Mouse (Mus musculus) frontal cortex, adult (tissue): ENCODE results near the gene Fignl2.

Source experiments
- ATAC-seq: cut with Nextera tagmentation; 2 replicates; pipeline ENCODE4 v1.9.2; 2017; ENCODE audit warnings: mild to moderate bottlenecking, moderate library complexity, mixed read lengths; ENCODE audit not compliant: low TSS enrichment

The Fignl2 gene

DNA sequence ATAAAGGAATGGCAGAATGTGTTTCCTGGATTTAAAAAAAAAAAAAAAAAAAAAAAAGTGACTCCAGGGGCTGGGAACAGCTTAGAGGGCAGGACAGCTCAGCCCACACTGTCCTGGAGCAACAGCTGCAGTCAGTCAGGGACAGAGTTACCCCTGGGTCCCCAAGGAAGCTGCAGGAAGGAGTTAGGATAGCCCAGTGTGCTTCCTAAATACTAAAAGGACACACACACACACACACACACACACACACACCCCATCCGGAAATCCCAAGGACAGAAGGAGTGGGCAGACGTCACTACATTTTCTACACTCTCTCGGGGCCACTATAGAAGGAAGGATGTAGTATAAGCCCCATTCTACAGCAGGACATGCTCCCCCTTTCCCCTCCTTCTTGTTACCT is 10.3 kb downstream of the Fignl2 start:
- no peak for ATAC-seq

DNA sequence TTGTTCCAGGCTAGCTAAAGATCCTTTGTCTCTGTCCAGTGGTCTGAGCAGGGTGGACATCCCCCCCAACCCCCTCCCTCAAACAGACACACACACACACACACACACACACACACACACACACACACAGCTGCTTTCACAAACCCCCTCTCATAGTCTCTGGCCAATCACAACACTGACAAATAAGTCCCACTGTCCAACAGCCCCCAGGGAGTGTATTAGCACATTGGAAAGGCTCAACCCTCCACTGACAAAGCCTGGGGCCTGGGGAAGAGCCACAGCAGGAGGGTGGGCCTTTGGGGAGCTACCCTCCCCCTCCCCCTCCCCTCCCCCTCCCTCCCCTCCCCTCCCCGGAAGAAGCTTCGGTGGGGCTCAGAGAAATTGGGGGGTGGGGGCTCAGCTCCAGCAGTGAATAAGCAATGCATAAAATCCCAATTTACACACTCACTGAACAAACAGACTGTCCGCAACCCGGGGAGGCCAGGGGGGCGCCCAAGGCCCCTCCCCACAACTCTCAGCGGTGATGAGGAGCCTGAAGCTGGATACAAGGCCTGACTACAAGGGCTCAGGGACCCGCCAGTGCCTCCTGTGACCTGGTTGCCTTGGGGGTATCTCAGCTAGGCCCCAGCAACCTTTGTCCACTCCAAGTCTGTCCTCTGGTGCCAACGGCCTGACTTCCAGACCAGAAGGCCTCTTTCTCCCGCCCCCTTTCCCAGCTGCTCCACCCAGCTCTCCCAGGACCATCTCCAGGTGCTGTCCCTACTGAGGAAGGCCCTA is 11.3 kb downstream of the Fignl2 start:
- ATAC-seq: no peak

DNA sequence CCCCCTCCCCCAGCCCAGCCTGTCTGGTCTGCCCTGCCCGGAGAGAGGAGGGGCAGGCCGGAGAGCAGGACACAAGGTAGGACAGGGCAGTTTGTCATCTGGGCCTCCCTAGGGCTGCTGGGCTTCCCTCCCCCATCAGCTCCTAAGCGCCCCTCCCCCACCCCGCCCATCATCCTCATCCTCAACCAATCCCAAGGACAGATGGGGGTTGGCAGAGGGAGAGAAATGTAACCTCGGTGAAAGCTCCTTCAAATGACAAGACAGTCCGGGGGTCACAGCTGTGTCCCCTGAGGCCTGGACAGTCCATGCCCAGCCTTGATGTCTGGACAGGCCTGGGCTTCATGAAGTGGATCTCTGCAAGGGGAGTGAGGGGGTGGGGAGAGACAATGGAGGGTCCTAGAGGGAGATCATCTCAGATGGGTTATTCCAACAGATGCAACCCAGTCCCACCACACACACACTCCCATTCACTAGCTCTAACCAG is 12.0 kb downstream of the Fignl2 start:
- no peak for ATAC-seq

DNA sequence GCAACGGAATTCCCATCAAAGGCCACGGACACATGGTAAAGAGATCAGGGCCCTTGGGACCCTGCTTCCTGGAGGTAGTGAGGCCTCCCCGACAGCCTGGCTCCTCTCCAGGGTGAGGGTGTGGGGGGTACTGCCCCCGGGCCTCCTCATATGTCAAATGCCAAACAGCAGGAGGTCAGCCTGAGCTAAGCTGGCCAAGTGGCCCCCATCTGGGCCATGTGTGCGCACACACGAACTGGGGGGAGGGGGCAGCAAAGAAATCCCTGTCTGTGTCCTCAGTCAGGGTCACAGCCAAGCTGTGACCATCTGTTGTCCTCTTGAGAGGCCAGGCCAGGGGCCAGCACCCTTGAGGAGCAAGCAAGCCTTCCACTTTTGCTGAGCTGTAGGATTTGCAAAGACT is 13.3 kb downstream of the Fignl2 start:
- ATAC-seq: no peak

DNA sequence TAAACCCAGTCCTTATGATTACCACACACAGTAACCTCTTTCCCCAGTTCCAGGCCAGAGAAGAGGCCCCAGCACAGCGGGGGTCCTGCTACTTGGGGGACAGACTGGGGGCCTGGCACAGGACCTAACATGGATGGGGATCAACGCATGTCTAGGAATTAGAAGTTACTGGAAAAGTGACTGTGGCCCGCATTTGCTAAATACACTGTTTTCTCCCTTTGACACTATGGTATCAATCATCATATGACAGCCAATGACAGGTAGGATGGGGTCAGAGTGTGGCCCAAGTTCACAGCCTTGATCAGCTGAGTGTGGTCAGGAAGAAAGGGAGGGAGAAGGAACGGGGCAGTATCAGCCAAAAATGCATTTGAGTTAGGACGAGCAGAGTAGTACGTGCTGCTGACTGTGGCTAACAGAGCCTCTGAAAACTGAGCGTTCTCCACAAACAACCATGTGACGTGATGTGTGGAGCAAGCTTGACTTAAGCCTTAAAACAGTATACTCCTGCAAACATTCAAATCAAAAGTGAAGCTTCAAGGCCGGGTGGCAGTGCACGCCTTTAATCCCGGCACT is 18.0 kb downstream of the Fignl2 start:
- ATAC-seq: no peak

DNA sequence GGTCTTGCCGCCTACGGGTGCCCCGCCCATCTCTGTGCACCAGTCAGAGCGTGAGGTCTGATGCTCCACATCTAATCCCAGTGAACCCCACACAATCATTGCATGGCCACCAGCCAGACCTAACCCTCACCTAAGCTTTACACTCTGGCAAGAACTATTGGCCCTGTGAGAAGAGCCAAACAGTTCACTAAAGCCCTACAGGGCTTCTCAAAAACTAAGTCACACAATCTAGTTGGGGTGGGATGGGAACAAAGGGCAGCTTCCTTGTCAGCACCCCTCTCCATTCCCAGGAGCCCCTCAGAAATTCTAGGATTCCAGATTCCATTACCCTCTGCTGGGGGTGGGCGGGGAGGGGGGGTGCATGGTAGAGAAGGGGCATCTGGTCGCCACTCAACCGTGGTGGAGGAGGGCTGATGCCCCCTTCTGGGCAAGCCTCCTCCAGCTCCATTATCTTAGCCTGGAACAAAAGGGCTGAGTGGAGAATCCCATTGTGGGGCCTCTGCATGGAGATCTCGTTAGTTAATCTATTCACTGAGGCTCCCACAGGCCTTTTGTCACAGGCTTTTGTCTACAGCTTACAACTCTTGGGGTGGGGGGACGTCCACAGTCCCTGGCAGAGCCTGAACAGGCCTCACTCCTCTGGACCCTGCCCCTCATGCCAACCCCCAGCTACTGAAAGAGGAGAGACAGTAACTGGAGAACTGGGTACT is 18.6 kb downstream of the Fignl2 start:
- no peak for ATAC-seq

DNA sequence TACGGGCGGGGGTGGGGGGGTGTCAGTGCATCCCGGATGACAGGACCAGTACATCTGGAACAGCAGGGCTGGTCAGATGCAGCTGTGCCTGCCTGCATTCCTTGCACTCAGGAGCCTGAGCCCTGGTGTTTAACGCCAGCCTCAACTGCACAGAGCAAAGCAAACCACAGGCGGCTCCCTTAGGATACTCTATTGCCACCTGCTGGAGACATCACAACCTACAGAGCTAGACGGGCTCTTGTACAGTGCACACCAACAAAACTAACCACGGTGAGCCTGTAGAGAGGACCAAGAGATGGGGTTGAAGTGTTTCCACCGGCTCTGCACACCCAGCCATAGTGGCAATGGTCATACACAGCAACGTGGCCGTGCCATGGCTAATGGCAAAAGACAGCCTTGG is 22.1 kb downstream of the Fignl2 start:
- ATAC-seq: peak; percentile 92

DNA sequence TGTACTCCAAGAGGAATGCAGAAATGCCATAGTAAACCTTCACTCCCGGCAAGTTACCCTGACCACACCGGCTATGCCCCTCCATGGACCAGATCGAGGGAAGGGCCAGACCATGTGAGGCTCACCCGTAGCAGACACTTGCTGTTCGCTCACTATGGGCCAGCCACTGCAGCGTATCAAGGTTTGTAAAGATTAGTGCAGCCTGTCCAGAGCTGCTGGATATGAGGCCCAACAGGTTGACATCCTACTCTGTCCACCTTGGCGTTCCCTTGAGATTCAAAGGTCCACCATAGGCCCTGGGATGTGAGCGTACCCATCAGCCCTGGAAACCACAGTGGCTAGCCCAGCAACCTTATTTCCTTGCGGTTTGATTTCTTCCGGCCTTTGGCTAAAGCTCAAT is 23.8 kb downstream of the Fignl2 start:
- no peak for ATAC-seq

DNA sequence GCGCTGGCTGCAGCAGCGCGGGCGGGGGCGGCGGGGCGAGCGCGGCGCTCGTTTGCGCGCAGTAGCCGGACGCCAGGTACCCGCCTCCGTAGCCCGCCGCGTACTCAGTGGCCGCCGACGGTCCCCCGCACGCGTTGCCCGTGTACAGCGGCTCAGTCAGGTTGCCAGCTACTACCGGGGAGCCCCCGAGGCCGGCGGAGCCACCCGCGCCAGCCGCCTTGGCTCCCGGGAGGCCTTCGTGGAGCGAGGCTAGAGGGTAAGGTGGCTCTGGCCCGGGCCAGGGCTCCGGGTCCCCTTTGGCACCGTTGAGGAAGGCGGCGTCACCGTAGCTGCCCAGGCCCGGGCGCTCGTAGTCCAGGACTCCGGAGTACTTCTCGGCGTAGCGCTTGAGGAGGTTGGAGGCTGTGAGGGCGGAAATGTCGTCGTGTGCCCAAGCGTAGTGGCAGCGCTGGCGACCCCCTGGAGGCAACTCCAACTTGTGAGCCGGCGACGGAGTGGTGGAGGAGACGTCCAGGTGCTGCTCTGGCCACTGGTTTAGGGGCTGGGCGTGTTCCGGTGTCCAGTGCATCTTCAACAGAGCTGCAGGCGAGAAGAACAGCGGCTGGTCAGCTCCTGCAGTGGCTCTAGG is 24.4 kb downstream of the Fignl2 start:
- ATAC-seq: no peak

DNA sequence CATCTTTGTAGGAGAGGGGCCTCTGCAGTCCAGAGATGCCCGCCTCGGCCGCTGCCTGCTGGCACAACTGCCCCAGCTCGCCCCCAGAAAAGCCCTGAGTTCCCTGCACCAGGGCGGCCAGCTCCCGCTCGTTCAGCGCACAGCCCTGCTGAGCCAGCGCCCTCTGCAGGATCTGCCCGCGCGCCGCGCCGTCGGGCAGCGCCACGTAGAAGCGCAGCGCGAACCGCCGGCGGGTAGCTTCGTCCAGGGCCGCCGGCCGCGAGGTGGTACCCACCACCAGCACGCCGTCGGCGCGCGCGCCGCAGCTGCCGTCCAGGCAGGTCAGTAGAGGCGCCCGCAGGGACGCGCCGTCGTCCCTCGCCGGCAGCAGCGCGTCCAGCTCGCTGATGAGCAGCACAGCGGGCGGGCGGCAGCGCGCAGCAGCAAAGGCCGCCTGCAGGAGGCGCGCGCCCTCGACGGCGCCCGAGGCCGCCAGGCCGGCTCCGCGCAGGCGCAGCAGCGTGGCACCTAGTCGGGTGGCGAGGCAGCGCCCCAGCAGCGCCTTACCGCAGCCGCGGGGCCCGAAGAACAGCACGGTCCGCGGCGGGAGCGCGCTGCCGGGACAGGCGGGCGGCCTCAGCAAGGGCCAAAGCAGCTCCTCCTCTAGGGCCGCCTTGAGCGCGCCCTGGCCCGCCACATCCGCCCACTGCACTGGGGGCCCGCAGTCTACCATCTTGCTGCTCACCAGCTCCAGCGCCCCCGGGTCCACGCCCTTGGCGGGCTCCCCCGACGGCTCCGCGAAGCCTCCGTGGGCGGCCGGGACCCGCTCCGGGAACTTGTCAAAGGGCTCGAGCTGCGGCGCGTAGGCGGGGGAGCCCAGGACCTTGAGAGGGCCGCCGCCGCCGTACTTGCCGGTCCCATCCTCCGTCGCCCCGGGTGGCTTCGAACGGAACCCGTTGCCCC is 25.5 kb downstream of the Fignl2 start:
- no peak for ATAC-seq

DNA sequence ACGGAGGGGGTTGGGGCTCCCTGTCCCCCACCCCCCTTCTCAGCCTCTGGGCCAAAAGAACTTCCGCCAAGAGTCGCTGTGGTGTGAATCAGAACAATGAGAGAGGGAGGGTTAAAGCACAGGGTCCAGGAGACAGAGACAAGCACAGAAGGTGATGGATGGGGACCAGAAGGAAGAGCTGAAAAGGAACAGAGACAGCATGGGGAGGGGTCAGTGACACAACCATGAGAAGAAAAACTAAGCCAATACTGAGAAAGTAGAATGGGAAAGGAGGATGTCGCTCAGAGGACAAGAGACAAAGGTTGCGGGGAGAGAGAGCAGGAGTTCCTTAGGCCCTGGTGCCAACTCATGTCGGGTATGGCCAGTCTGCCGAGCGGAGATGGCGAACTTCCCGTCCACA is 26.5 kb downstream of the Fignl2 start:
- no peak for ATAC-seq

DNA sequence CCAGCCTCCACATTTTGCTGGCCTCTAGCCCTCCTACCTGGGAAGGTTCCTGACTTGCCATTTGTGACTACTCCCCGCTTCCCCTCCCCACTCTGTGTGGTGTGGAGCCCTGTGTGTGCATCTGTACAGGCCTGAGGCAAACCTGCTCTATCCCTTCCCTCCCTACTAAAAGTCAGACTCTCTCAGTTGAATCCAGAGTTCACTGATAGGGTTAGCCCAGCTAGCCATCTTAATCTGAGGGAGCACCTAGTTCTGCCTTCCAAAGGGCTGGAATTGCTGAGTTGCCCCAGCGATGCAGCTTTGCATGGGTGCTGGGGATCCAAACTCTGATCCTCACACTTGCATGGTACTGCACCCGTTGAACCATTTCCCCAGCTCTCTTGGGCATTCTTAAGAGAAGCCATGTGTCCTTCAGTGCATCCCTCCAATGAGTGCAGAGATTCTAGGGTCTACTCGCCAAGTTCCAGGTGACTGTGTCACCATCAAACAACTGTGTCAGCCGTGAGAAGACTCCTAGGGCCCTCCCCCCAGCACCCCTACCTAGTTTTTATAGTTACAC is 29.9 kb downstream of the Fignl2 start:
- no peak for ATAC-seq

DNA sequence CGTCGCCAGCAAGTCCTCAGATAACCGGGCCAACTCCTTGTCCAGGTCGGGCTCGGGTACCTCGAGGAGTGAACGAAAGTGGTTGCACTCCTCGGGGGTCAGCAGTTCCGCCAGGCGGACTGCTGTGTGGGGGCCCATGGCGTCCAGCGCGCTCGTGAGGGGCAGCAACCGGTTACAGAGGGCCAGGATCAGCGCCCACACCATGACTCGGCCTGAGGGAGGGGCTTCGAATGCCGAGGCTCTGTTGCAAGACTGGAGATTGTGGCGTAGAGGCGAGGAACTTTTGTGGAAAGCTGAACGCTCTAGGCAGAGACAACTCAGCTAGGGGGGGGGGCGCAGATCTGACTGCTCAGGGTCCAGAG is 31.2 kb downstream of the Fignl2 start, which contains the start of gene Gm47841:
Gm47841 (minus strand) TSS at position 204 of the 362 bp plus-strand sequence.
- no peak for ATAC-seq

DNA sequence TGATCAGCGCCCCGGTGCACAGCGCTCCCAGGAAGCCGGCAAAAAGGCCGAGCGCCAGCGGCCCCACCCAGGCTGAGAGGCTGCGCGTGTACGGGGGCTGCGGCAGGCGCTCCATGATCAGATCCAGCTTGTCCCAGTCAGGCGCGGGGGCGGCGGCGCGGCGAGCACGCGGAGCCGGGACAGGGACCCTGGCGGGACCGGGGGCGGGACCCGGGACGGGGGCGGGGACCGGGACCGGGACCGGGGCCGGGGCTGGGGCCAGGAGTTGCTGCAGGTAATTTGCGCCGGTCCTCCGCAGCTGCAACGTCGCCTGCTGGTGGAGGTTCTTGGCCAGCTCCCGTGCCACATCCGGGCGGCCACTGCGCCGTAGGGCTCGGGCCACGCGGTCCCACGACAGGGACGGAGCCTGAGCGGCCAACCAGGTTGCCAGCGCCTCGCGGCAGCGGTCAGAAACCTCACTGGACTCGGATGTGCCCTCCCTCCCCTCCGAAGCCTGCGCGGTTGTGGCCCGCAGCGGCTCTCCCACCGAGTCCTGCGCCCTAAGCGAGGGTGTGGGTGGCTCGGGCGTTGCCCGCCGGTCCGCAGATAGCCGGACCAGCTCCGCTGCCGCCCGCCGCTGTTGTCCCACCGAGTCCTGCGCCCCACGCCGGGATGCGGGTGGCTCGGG is 31.7 kb downstream of the Fignl2 start:
- peak; percentile 56 for ATAC-seq

DNA sequence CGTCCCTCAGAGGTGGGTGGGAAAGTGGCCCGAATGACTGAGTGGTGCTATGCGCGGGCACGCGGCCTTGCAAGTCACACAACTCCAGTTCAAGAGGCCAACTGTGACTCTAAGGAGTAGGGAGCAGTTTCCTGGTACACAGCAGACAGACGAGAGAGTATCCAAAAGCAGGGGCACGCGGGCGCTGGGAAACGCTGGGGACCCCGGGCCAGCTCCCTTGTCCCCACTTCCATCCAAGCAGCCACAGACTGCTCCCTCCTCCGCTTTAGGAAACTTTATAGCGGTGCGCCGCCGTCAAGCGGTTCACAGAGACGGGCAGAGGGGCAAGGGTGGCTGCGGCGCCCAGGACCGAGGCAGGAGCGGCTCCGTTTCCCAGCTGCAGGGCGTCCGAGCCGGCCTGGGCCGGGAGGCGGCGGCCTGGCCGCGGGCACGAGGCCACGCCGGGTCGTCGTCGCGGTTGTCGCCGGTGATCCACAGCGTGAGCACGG is 32.3 kb downstream of the Fignl2 start:
- peak; percentile 24; the same call in 1 of the 2 replicates for ATAC-seq

DNA sequence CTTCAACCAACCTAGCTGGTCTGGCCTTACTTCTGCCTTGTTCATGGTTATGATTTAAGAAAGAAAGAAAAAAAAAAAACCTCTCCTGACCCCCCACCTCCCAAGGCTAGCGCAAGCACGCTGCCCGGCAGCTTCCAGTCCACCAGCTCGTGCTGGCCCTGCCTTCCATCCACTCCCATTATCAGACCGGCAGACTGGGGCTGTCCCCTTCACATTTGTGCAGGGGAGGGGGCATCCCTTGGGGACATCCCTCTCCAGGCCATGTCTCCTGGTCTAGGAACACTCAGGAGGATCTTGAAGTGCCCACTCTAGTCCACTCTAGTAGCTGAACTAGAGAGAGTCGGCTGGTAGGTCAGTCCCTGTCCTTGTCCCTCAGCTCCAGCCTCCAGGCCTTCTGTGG is 33.8 kb downstream of the Fignl2 start:
- ATAC-seq: no peak

DNA sequence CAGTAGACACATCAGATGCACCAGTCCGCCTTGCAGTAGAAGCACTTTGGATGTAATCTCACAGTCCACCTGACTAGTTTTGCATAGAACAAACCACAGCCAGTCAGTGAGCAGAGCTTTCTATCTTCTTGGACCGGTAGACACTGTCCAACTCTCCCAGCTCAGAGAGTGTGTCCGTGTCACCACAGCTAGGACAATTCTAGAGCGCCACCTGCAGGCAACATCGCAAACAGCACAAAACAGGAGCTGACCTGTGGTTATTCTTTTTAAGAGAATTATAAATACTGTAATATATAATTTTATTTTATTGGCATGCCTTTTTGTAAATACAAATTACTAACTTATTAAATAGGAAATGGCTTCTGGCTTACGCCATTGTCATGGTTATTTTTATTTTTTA is 35.8 kb downstream of the Fignl2 start:
- ATAC-seq: 0 out of 2 replicates have a peak, but pooled peaks have one; percentile 24

DNA sequence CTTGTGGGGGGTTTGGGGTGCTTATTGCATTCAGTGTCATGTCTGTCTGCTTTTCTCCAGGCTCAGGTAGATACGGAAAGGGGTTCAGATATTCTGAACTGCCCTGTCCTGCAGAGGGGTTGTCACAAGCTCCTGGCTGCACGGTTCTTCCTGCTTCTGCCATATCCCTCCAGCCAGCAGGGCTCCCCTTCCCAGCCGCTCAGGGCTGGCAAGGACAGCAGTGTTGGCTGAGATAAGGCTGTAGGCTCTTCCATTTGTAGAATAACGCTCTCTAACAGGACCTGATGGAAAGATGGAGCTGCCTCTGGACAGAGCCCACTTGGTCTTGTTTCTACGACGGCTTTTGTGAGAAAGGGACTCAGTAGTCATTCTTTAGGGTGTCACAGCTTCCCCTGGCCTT is 36.4 kb downstream of the Fignl2 start:
- ATAC-seq: no peak

DNA sequence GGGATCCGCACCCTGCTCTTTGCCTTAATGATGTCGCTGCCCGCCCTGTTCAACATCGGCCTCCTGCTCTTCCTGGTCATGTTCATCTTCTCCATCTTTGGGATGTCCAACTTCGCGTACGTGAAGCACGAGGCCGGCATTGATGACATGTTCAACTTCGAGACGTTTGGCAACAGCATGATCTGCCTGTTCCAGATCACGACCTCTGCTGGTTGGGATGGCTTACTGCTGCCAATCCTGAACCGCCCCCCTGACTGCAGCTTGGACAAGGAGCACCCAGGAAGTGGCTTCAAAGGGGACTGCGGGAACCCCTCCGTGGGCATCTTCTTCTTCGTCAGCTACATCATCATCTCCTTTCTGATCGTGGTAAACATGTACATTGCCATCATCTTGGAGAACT is 38.7 kb downstream of the Fignl2 start:
- ATAC-seq: no peak

DNA sequence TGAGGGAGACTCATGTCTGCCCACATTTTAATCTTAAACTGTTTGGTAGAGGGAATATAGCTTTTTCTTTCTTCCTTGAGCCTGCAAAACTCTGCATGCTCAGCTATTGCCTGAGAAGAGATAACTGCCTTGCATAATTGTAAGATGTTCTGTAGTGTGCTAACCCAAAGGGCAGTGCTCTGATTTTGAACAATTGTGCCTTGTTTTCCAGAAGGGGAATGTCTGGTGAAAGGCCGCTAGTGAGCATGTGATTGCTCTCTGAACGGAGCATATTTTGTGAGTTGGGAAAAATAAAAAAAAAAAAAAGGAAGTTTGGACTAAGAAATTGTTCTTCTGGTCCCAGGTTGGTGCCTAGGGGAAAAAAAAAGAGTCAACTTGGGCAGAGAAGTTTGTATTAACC is 49.4 kb downstream of the Fignl2 start:
- no peak for ATAC-seq
